Comparison of ENCODE assay signal across 12 mouse cellular contexts in the genomic region with DNA sequence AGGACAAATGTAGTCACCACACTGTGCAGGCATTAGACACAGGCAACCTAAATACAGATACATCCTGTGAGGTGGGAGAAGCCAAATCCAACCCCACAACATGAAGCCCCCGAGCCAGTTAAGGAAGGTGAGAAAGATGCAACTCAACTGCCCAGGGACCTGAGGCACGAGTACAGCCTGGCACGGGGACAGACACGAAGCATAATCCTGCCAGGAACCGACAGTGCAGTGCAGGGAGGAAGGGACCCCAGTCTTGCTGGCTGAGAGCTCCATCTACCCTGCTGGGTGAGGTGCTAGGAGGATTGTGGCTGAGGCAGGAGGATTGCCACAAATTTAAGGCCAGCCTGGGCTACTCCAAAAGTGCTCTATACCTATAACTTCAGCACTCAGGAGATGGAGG. TPM values are rescaled to one million over a fixed set of nuclear protein-coding genes. Genes with fewer than 3 reads are reported as not detected.
A peak's percentile ranks its signal among the peaks of the same experiment; 100 is the strongest.
DNase-seq lines count a peak whose midpoint lies in the region; ATAC-seq and TF ChIP-seq lines count a peak whose summit lies in the region.
"Had no signal": no experiment of that assay in that cellular context is flagged by ENCODE, and none has a peak within 500 bp of the region (broad histone marks: within the 10 kb centered on the region; RNA-seq: fewer than 3 reads in every experiment).

No protein-coding gene starts in this region.

- H3K36me3 ChIP-seq in heart, embryonic 13.5 days = peaks cover 60% of the 10 kb centered on the region
- peaks cover 55% of the 10 kb centered on the region for H3K36me3 ChIP-seq in midbrain, embryonic 12.5 days
- H3K36me3 ChIP-seq in midbrain, embryonic 16.5 days (ENCODE audit: control insufficient read depth, insufficient read depth, low read length) = peaks cover 5% of the 10 kb centered on the region
- peaks cover 2% of the 10 kb centered on the region for H3K36me3 ChIP-seq in hindbrain, postnatal 0 days (ENCODE audit: insufficient read depth, low read length)

- H3K4me2 ChIP-seq in heart, embryonic 13.5 days = no peak overlapping the region
- no peak overlapping the region for H3K4me2 ChIP-seq in midbrain, embryonic 12.5 days (replicated peaks)
- H3K4me2 ChIP-seq in midbrain, embryonic 16.5 days (ENCODE audit: low read length) = no peak overlapping the region
- H3K4me2 ChIP-seq in hindbrain, postnatal 0 days (ENCODE audit: low read depth, low read length) = no peak overlapping the region
- H3K4me2 ChIP-seq: intestine, embryonic 15.5 days had no signal

- no peak overlapping the region for H3K4me3 ChIP-seq in heart, embryonic 13.5 days
- H3K4me3 ChIP-seq in midbrain, embryonic 12.5 days = no peak overlapping the region
- no peak overlapping the region for H3K4me3 ChIP-seq in midbrain, embryonic 16.5 days (ENCODE audit: low read depth, low read length)
- H3K4me3 ChIP-seq in hindbrain, postnatal 0 days (ENCODE audit: low read length) = no peak overlapping the region
- H3K4me3 ChIP-seq: gastrocnemius, adult 2 months; intestine, embryonic 15.5 days; myocyte had no signal

- no peak for TF ChIP-seq CTCF in hindbrain, postnatal 0 days (IDR thresholded peaks at IDR 0.05; ENCODE audit: low read depth)

- H3K27ac ChIP-seq in heart, embryonic 13.5 days (replicated peaks) = no peak overlapping the region
- H3K27ac ChIP-seq in midbrain, embryonic 12.5 days (replicated peaks) = 0 out of 2 replicates have a peak overlapping the region, but pooled peaks have one; percentile 6
- no peak overlapping the region for H3K27ac ChIP-seq in midbrain, embryonic 16.5 days (ENCODE audit: low read length)
- H3K27ac ChIP-seq in hindbrain, postnatal 0 days = no peak overlapping the region
- H3K27ac ChIP-seq: intestine, embryonic 15.5 days had no signal

- H3K27me3 ChIP-seq in heart, embryonic 13.5 days (replicated peaks) = no peaks in the 10 kb centered on the region
- H3K27me3 ChIP-seq in midbrain, embryonic 12.5 days = 0 out of 2 replicates have a peak, but pooled peaks cover 3% of the 10 kb centered on the region
- no peaks in the 10 kb centered on the region for H3K27me3 ChIP-seq in midbrain, embryonic 16.5 days (ENCODE audit: control insufficient read depth, insufficient read depth, low read depth, low read length)
- H3K27me3 ChIP-seq in hindbrain, postnatal 0 days (ENCODE audit: insufficient read depth, low read length) = no peaks in the 10 kb centered on the region
- H3K27me3 ChIP-seq: intestine, embryonic 15.5 days had no signal

- peaks cover 31% of the 10 kb centered on the region for H3K4me1 ChIP-seq in heart, embryonic 13.5 days
- peaks cover 30% of the 10 kb centered on the region for H3K4me1 ChIP-seq in midbrain, embryonic 12.5 days
- H3K4me1 ChIP-seq in midbrain, embryonic 16.5 days (ENCODE audit: control insufficient read depth, insufficient read depth, low read length) = peaks cover 23% of the 10 kb centered on the region
- peaks cover 14% of the 10 kb centered on the region; the same call in 1 of the 2 replicates for H3K4me1 ChIP-seq in hindbrain, postnatal 0 days (ENCODE audit: insufficient read depth, low read length)

- no peak for ATAC-seq in heart, embryonic 13.5 days (ENCODE audit: extremely low read depth, insufficient number of reproducible peaks, low FRiP score, low TSS enrichment)
- 0 out of 2 replicates have a peak, but pooled peaks have one; percentile 5 for ATAC-seq in midbrain, embryonic 12.5 days (ENCODE audit: low FRiP score, low read depth)
- no peak; the same call in 1 of the 2 replicates for ATAC-seq in midbrain, embryonic 16.5 days
- 0 out of 2 replicates have a peak, but pooled peaks have one; percentile 4 for ATAC-seq in erythroid progenitor cell, adult 5-6 weeks (replicated peaks; ENCODE audit: low FRiP score, poor library complexity, severe bottlenecking)
- peak; percentile 4; the same call in 1 of the 2 replicates for ATAC-seq in hindbrain, postnatal 0 days
- no peak for ATAC-seq in CD4-positive, CD25-positive, alpha-beta regulatory T cell, adult 4 months

- H3K9me3 ChIP-seq in heart, embryonic 13.5 days = peaks cover 6% of the 10 kb centered on the region; the same call in 1 of the 2 replicates
- H3K9me3 ChIP-seq in midbrain, embryonic 12.5 days = no peaks in the 10 kb centered on the region
- no peaks in the 10 kb centered on the region for H3K9me3 ChIP-seq in midbrain, embryonic 16.5 days (replicated peaks; ENCODE audit: control insufficient read depth, low read length, poor library complexity, severe bottlenecking)
- no peaks in the 10 kb centered on the region for H3K9me3 ChIP-seq in hindbrain, postnatal 0 days (ENCODE audit: low read length)
- H3K9me3 ChIP-seq: intestine, embryonic 15.5 days had no signal

- 0 out of 2 replicates have a peak overlapping the region, but pooled peaks have one; percentile 1 for H3K9ac ChIP-seq in heart, embryonic 13.5 days
- H3K9ac ChIP-seq in midbrain, embryonic 12.5 days (replicated peaks) = no peak overlapping the region
- no peak overlapping the region for H3K9ac ChIP-seq in midbrain, embryonic 16.5 days (ENCODE audit: low read depth, low read length)
- no peak overlapping the region for H3K9ac ChIP-seq in hindbrain, postnatal 0 days (replicated peaks; ENCODE audit: low read length)
- H3K9ac ChIP-seq: intestine, embryonic 15.5 days; liver, postnatal 0 days had no signal

- no peak for DNase-seq in heart, adult 8-10 months (ENCODE audit: low spot score)
- no peak for DNase-seq in hindbrain, postnatal 0 days (ENCODE audit: low spot score)
- DNase-seq in cerebellum, adult 11 months = no peak

- 87% methylated on average over 5 of the region's 5 CpGs for WGBS in heart, embryonic 13.5 days
- 95% methylated on average over 5 of the region's 5 CpGs for WGBS in midbrain, embryonic 12.5 days
- WGBS in midbrain, embryonic 16.5 days = 73% methylated on average over 5 of the region's 5 CpGs
- WGBS in hindbrain, postnatal 0 days = 57% methylated on average over 5 of the region's 5 CpGs

RNA-seq across cellular contexts. Expression of gene Fbxl18, which starts 18.3 kb away (rescaled TPM):
- polyA plus RNA-seq in heart, embryonic 13.5 days (2015; fragmentation: Nextera tagmentation; extraction: Ambion mirVana) = 8.7 and 9.5 TPM in 2 replicates
- 1 to 10 TPM; 3.7 to 5.2 (median 4.7) TPM for total RNA-seq in heart, adult 8-10 months (2022)
- polyA plus RNA-seq in midbrain, embryonic 12.5 days (2016; fragmentation: Nextera tagmentation; extraction: Ambion mirVana) = 27.7 and 28.9 TPM in 2 replicates
- 29.9 and 35.1 TPM in 2 replicates for polyA plus RNA-seq in midbrain, embryonic 16.5 days (2015; fragmentation: Nextera tagmentation; extraction: Ambion mirVana)
- 0.42 and 4.0 TPM in 2 replicates for total RNA-seq in erythroid progenitor cell, adult 5-6 weeks (2015; ENCODE audit: low replicate concordance)
- 2.4 and 2.7 TPM in 2 replicates for total RNA-seq in erythroid progenitor cell, adult 5-6 weeks (2017; ENCODE audit: low replicate concordance)
- 68.6 and 73.8 TPM in 2 replicates for total RNA-seq in hindbrain, postnatal 0 days (2014; rRNA removed)
- 28.0 and 31.4 TPM in 2 replicates for polyA plus RNA-seq in hindbrain, postnatal 0 days (2015; fragmentation: Nextera tagmentation; extraction: Ambion mirVana)
- polyA plus RNA-seq in CD4-positive, CD25-positive, alpha-beta regulatory T cell, adult 4 months (2017; shearing (Covaris generic)) = 1 to 10 TPM; 3.9 to 8.6 TPM

RNA-seq across cellular contexts. Expression of gene Actb, which starts 29.7 kb away (rescaled TPM):
- 6,383 and 6,386 TPM in 2 replicates for polyA plus RNA-seq in heart, embryonic 13.5 days (2015; fragmentation: Nextera tagmentation; extraction: Ambion mirVana)
- total RNA-seq in heart, adult 8-10 months (2022) = 100 to 1,000 TPM; 461 to 845 (median 654) TPM
- polyA plus RNA-seq in midbrain, embryonic 12.5 days (2016; fragmentation: Nextera tagmentation; extraction: Ambion mirVana) = 12,547 and 14,098 TPM in 2 replicates
- polyA plus RNA-seq in midbrain, embryonic 16.5 days (2015; fragmentation: Nextera tagmentation; extraction: Ambion mirVana) = 13,967 and 14,266 TPM in 2 replicates
- 4,902 and 5,552 TPM in 2 replicates for total RNA-seq in erythroid progenitor cell, adult 5-6 weeks (2015; ENCODE audit: low replicate concordance)
- total RNA-seq in erythroid progenitor cell, adult 5-6 weeks (2017; ENCODE audit: low replicate concordance) = 1,509 and 1,723 TPM in 2 replicates
- 5,437 and 5,693 TPM in 2 replicates for total RNA-seq in hindbrain, postnatal 0 days (2014; rRNA removed)
- polyA plus RNA-seq in hindbrain, postnatal 0 days (2015; fragmentation: Nextera tagmentation; extraction: Ambion mirVana) = 15,098 and 15,291 TPM in 2 replicates
- over 10,000 TPM; 21,144 to 46,167 TPM for polyA plus RNA-seq in CD4-positive, CD25-positive, alpha-beta regulatory T cell, adult 4 months (2017; shearing (Covaris generic))

RNA-seq across cellular contexts. Expression of gene Tnrc18, which starts 59.4 kb away (rescaled TPM):
- 15.9 and 18.6 TPM in 2 replicates for polyA plus RNA-seq in heart, embryonic 13.5 days (2015; fragmentation: Nextera tagmentation; extraction: Ambion mirVana)
- 10 to 100 TPM; 48.6 to 59.7 (median 55.0) TPM for total RNA-seq in heart, adult 8-10 months (2022)
- 61.1 and 64.1 TPM in 2 replicates for polyA plus RNA-seq in midbrain, embryonic 12.5 days (2016; fragmentation: Nextera tagmentation; extraction: Ambion mirVana)
- 23.3 and 27.7 TPM in 2 replicates for polyA plus RNA-seq in midbrain, embryonic 16.5 days (2015; fragmentation: Nextera tagmentation; extraction: Ambion mirVana)
- 14.4 and 21.8 TPM in 2 replicates for total RNA-seq in erythroid progenitor cell, adult 5-6 weeks (2015; ENCODE audit: low replicate concordance)
- total RNA-seq in erythroid progenitor cell, adult 5-6 weeks (2017; ENCODE audit: low replicate concordance) = 15.1 TPM in 2 replicates
- total RNA-seq in hindbrain, postnatal 0 days (2014; rRNA removed) = 134 and 137 TPM in 2 replicates
- polyA plus RNA-seq in hindbrain, postnatal 0 days (2015; fragmentation: Nextera tagmentation; extraction: Ambion mirVana) = 17.0 and 19.9 TPM in 2 replicates
- 1 to 10 TPM; 2.8 to 3.7 TPM for polyA plus RNA-seq in CD4-positive, CD25-positive, alpha-beta regulatory T cell, adult 4 months (2017; shearing (Covaris generic))

Comparison
In these comparisons a context has a peak if more than half of its experiments do, and no peak if none do; other contexts are left out.
1. ATAC-seq: peak in midbrain, embryonic 12.5 days (single experiment), erythroid progenitor cell, adult 5-6 weeks (single experiment) and hindbrain, postnatal 0 days (single experiment); none in heart, embryonic 13.5 days (single experiment), midbrain, embryonic 16.5 days (single experiment) and CD4-positive, CD25-positive, alpha-beta regulatory T cell, adult 4 months (single experiment).